Mouse (Mus musculus): ENCODE data around the gene Tpcn1. TPM values are rescaled to one million over a fixed set of nuclear protein-coding genes. Genes with fewer than 3 reads are reported as not detected.

Gene Tpcn1
- polyA plus RNA-seq, 1 experiment from 2014 or later: 26.5 TPM

- WGBS: 91% methylated on average over 4 of the region's 4 CpGs
- Histone ChIP-seq H3K4me3 (ENCODE audit: low read depth, low read length) (no peak overlapping the region), H3K4me2 (replicated peaks; ENCODE audit: low read depth, low read length) (no peak overlapping the region), H3K9me3 (ENCODE audit: control insufficient read depth, low read depth, low read length) (no peaks in the 10 kb centered on the region), H3K36me3 (ENCODE audit: control insufficient read depth, insufficient read depth, low read length) (peaks cover 39% of the 10 kb centered on the region), H3K9ac (replicated peaks; ENCODE audit: low read depth, low read length) (no peak overlapping the region), H3K27me3 (ENCODE audit: control insufficient read depth, insufficient read depth, low read length) (no peaks in the 10 kb centered on the region), H3K4me1 (ENCODE audit: control insufficient read depth, insufficient read depth, low read length) (peaks cover 12% of the 10 kb centered on the region), H3K27ac (ENCODE audit: low read length) (no peak overlapping the region)
- no peak for ATAC-seq (ENCODE audit: insufficient number of reproducible peaks, insufficient read depth, low FRiP score, low read depth)
Measured at GRCm38 (mm10) chr5:120615903-120616302, 27.4 kb upstream of the Tpcn1 start.

- peaks cover 11% of the 10 kb centered on the region; the same call in 1 of the 2 replicates for H3K36me3 ChIP-seq (ENCODE audit: control insufficient read depth, insufficient read depth, low read length)
- peak overlapping the region; percentile 66; the same call in 1 of the 2 replicates for H3K27ac ChIP-seq (ENCODE audit: low read length)
- no peaks in the 10 kb centered on the region for H3K9me3 ChIP-seq (ENCODE audit: control insufficient read depth, low read depth, low read length)
- peaks cover 12% of the 10 kb centered on the region for H3K4me1 ChIP-seq (ENCODE audit: control insufficient read depth, insufficient read depth, low read length)
- peak overlapping the region; percentile 57 for H3K4me3 ChIP-seq (ENCODE audit: low read depth, low read length)
- peak overlapping the region; percentile 67 for H3K9ac ChIP-seq (replicated peaks; ENCODE audit: low read depth, low read length)
- H3K27me3 ChIP-seq (ENCODE audit: control insufficient read depth, insufficient read depth, low read length): no peaks in the 10 kb centered on the region
- peak overlapping the region; percentile 92 for H3K4me2 ChIP-seq (replicated peaks; ENCODE audit: low read depth, low read length)
- WGBS: under 1% methylated on average over 69 of the region's 69 CpGs
- ATAC-seq (ENCODE audit: insufficient number of reproducible peaks, insufficient read depth, low FRiP score, low read depth): peak; percentile 93
Measured at GRCm38 (mm10) chr5:120612822-120613604, 24.5 kb upstream of the Tpcn1 start.

- no peaks in the 10 kb centered on the region for H3K27me3 ChIP-seq (ENCODE audit: control insufficient read depth, insufficient read depth, low read length)
- H3K4me2 ChIP-seq (replicated peaks; ENCODE audit: low read depth, low read length): peak within 1 kb of the TSS; percentile 92
- peak; percentile 84 for ATAC-seq (ENCODE audit: insufficient number of reproducible peaks, insufficient read depth, low FRiP score, low read depth)
- H3K4me1 ChIP-seq (ENCODE audit: control insufficient read depth, insufficient read depth, low read length): peaks cover 12% of the 10 kb centered on the region
- peaks cover 5% of the 10 kb centered on the region; the same call in 1 of the 2 replicates for H3K36me3 ChIP-seq (ENCODE audit: control insufficient read depth, insufficient read depth, low read length)
- under 1% methylated on average over 22 of the region's 22 CpGs for WGBS
- peak within 1 kb of the TSS; percentile 67 for H3K9ac ChIP-seq (replicated peaks; ENCODE audit: low read depth, low read length)
- H3K4me3 ChIP-seq (ENCODE audit: low read depth, low read length): peak within 1 kb of the TSS; percentile 57
- no peaks in the 10 kb centered on the region for H3K9me3 ChIP-seq (ENCODE audit: control insufficient read depth, low read depth, low read length)
- H3K27ac ChIP-seq (ENCODE audit: low read length): peak within 1 kb of the TSS; percentile 66; the same call in 1 of the 2 replicates
Measured at GRCm38 (mm10) chr5:120612442-120612821, 24.0 kb upstream of the Tpcn1 start, which contains the start of the genes Rita1 and Ddx54. TSS of gene Rita1 (minus strand) at chr5:120612589. TSS of gene Ddx54 (plus strand) at chr5:120612739.

GRCm38 (mm10) chr5:120611416-120611815, 22.9 kb upstream of the Tpcn1 start:
- no peaks in the 10 kb centered on the region for H3K9me3 ChIP-seq (ENCODE audit: control insufficient read depth, low read depth, low read length)
- 47% methylated on average over 8 of the region's 8 CpGs for WGBS
- no peaks in the 10 kb centered on the region for H3K36me3 ChIP-seq (ENCODE audit: control insufficient read depth, insufficient read depth, low read length)
- H3K4me3 ChIP-seq (ENCODE audit: low read depth, low read length): peak overlapping the region; percentile 57
- H3K27me3 ChIP-seq (ENCODE audit: control insufficient read depth, insufficient read depth, low read length): no peaks in the 10 kb centered on the region
- peak overlapping the region; percentile 83 for H3K4me2 ChIP-seq (replicated peaks; ENCODE audit: low read depth, low read length)
- no peak for ATAC-seq (ENCODE audit: insufficient number of reproducible peaks, insufficient read depth, low FRiP score, low read depth)
- peaks cover 12% of the 10 kb centered on the region for H3K4me1 ChIP-seq (ENCODE audit: control insufficient read depth, insufficient read depth, low read length)
- no peak overlapping the region for H3K27ac ChIP-seq (ENCODE audit: low read length)
- H3K9ac ChIP-seq (replicated peaks; ENCODE audit: low read depth, low read length): peak overlapping the region; percentile 36; the same call in 1 of the 2 replicates

- ATAC-seq (ENCODE audit: insufficient number of reproducible peaks, insufficient read depth, low FRiP score, low read depth): no peak
- Histone ChIP-seq H3K4me3 (ENCODE audit: low read depth, low read length) (0 out of 2 replicates have a peak overlapping the region, but pooled peaks have one; percentile 57), H3K27ac (ENCODE audit: low read length) (no peak overlapping the region), H3K9me3 (ENCODE audit: control insufficient read depth, low read depth, low read length) (no peaks in the 10 kb centered on the region), H3K9ac (replicated peaks; ENCODE audit: low read depth, low read length) (no peak overlapping the region), H3K27me3 (ENCODE audit: control insufficient read depth, insufficient read depth, low read length) (no peaks in the 10 kb centered on the region), H3K4me1 (ENCODE audit: control insufficient read depth, insufficient read depth, low read length) (peaks cover 12% of the 10 kb centered on the region), H3K4me2 (replicated peaks; ENCODE audit: low read depth, low read length) (peak overlapping the region; percentile 83; the same call in 1 of the 2 replicates), H3K36me3 (ENCODE audit: control insufficient read depth, insufficient read depth, low read length) (no peaks in the 10 kb centered on the region)
- 87% methylated on average over 5 of the region's 5 CpGs for WGBS
Measured at GRCm38 (mm10) chr5:120610906-120611305, 22.4 kb upstream of the Tpcn1 start.

- Histone ChIP-seq H3K9me3 (ENCODE audit: control insufficient read depth, low read depth, low read length) (no peaks in the 10 kb centered on the region), H3K9ac (replicated peaks; ENCODE audit: low read depth, low read length) (no peak overlapping the region), H3K27ac (ENCODE audit: low read length) (no peak overlapping the region), H3K36me3 (ENCODE audit: control insufficient read depth, insufficient read depth, low read length) (no peaks in the 10 kb centered on the region), H3K4me3 (ENCODE audit: low read depth, low read length) (no peak overlapping the region), H3K27me3 (ENCODE audit: control insufficient read depth, insufficient read depth, low read length) (no peaks in the 10 kb centered on the region), H3K4me1 (ENCODE audit: control insufficient read depth, insufficient read depth, low read length) (peaks cover 12% of the 10 kb centered on the region), H3K4me2 (replicated peaks; ENCODE audit: low read depth, low read length) (no peak overlapping the region)
- no peak for ATAC-seq (ENCODE audit: insufficient number of reproducible peaks, insufficient read depth, low FRiP score, low read depth)
- WGBS: 82% methylated on average over 16 of the region's 16 CpGs
Measured at GRCm38 (mm10) chr5:120609246-120609775, 20.8 kb upstream of the Tpcn1 start.

GRCm38 (mm10) chr5:120607335-120607734, 18.9 kb upstream of the Tpcn1 start:
- no peak overlapping the region for H3K4me3 ChIP-seq (ENCODE audit: low read depth, low read length)
- no peaks in the 10 kb centered on the region for H3K36me3 ChIP-seq (ENCODE audit: control insufficient read depth, insufficient read depth, low read length)
- WGBS: 77% methylated on average over 3 of the region's 3 CpGs
- no peak overlapping the region for H3K9ac ChIP-seq (replicated peaks; ENCODE audit: low read depth, low read length)
- no peaks in the 10 kb centered on the region for H3K9me3 ChIP-seq (ENCODE audit: control insufficient read depth, low read depth, low read length)
- H3K27me3 ChIP-seq (ENCODE audit: control insufficient read depth, insufficient read depth, low read length): no peaks in the 10 kb centered on the region
- peaks cover 8% of the 10 kb centered on the region for H3K4me1 ChIP-seq (ENCODE audit: control insufficient read depth, insufficient read depth, low read length)
- H3K4me2 ChIP-seq (replicated peaks; ENCODE audit: low read depth, low read length): no peak overlapping the region
- H3K27ac ChIP-seq (ENCODE audit: low read length): no peak overlapping the region
- no peak for ATAC-seq (ENCODE audit: insufficient number of reproducible peaks, insufficient read depth, low FRiP score, low read depth)

GRCm38 (mm10) chr5:120606590-120607200, 18.2 kb upstream of the Tpcn1 start:
- ATAC-seq (ENCODE audit: insufficient number of reproducible peaks, insufficient read depth, low FRiP score, low read depth): no peak
- H3K36me3 ChIP-seq (ENCODE audit: control insufficient read depth, insufficient read depth, low read length): no peaks in the 10 kb centered on the region
- H3K9ac ChIP-seq (replicated peaks; ENCODE audit: low read depth, low read length): no peak overlapping the region
- H3K4me2 ChIP-seq (replicated peaks; ENCODE audit: low read depth, low read length): no peak overlapping the region
- H3K27me3 ChIP-seq (ENCODE audit: control insufficient read depth, insufficient read depth, low read length): no peaks in the 10 kb centered on the region
- no peak overlapping the region for H3K27ac ChIP-seq (ENCODE audit: low read length)
- 69% methylated on average over 25 of the region's 25 CpGs for WGBS
- no peaks in the 10 kb centered on the region for H3K9me3 ChIP-seq (ENCODE audit: control insufficient read depth, low read depth, low read length)
- no peak overlapping the region for H3K4me3 ChIP-seq (ENCODE audit: low read depth, low read length)
- H3K4me1 ChIP-seq (ENCODE audit: control insufficient read depth, insufficient read depth, low read length): peaks cover 6% of the 10 kb centered on the region
